Mouse (Mus musculus) hindbrain, embryonic 11.5 days (tissue): ENCODE data around the gene Isoc2a. TPM values are rescaled to one million over a fixed set of nuclear protein-coding genes. Genes with fewer than 3 reads are reported as not detected.

Source experiments
- polyA plus RNA-seq: library from polyadenylated mRNA; unstranded; fragments of >200 nt; fragmentation: Nextera tagmentation; extraction: Ambion mirVana; gene quantifications from 2 replicates; pipeline ENCODE4 v1.2.1, GENCODE M21; 2014

Gene Isoc2a
- polyA plus RNA-seq, 1 experiment from 2014 or later, result 1.1 TPM

Other genes starting within 250 kb of the Isoc2a start
- 3.2 and 3.3 TPM in 2 replicates for gene Tmem86b, start 245.7 kb upstream of the Isoc2a start, polyA plus RNA-seq
- 6.0 and 8.1 TPM in 2 replicates for gene Ppp6r1, start 218.1 kb upstream of the Isoc2a start, polyA plus RNA-seq
- 112 and 114 TPM in 2 replicates for gene Hspbp1, start 192.1 kb upstream of the Isoc2a start, polyA plus RNA-seq
- gene Brsk1, start 186.5 kb upstream of the Isoc2a start, polyA plus RNA-seq, result 3.1 and 5.1 TPM in 2 replicates
- gene Tmem150b, start 151.9 kb upstream of the Isoc2a start, polyA plus RNA-seq, result 0.22 and 0.26 TPM in 2 replicates
- 64.3 and 69.2 TPM in 2 replicates for gene Kmt5c, start 137.0 kb upstream of the Isoc2a start, polyA plus RNA-seq
- 28.0 and 28.5 TPM in 2 replicates for gene Cox6b2, start 124.1 kb upstream of the Isoc2a start, polyA plus RNA-seq
- gene Fam71e2, start 105.9 kb upstream of the Isoc2a start, polyA plus RNA-seq, result not detected in 2 replicates
- gene Il11, start 94.3 kb upstream of the Isoc2a start, polyA plus RNA-seq, result 0.08 and 0.14 TPM in 2 replicates
- gene Tmem190, start 94.2 kb upstream of the Isoc2a start, polyA plus RNA-seq, result not detected in 2 replicates
- 0.78 and 0.93 TPM in 2 replicates for gene Tmem238, start 87.5 kb upstream of the Isoc2a start, polyA plus RNA-seq
- gene Rpl28, start 84.3 kb upstream of the Isoc2a start, polyA plus RNA-seq, result 186 and 191 TPM in 2 replicates
- gene Ube2s, start 64.6 kb upstream of the Isoc2a start, polyA plus RNA-seq, result 400 and 452 TPM in 2 replicates
- 2.9 and 4.1 TPM in 2 replicates for gene Shisa7, start 32.5 kb upstream of the Isoc2a start, polyA plus RNA-seq
- gene Isoc2b, start 6.9 kb upstream of the Isoc2a start, polyA plus RNA-seq, result 2.5 and 2.9 TPM in 2 replicates
- 0.11 TPM in 1 of 2 replicates, not detected in the other for gene Gm36210, start 29.4 kb downstream of the Isoc2a start, polyA plus RNA-seq
- 4.0 and 4.2 TPM in 2 replicates for gene Zfp628, start 38.1 kb downstream of the Isoc2a start, polyA plus RNA-seq
- gene Nat14, start 44.9 kb downstream of the Isoc2a start, polyA plus RNA-seq, result 7.1 and 7.3 TPM in 2 replicates
- gene Ssc5d, start 48.6 kb downstream of the Isoc2a start, polyA plus RNA-seq, result 1.1 and 1.4 TPM in 2 replicates
- gene Sbk2, start 87.3 kb downstream of the Isoc2a start, polyA plus RNA-seq, result 0.07 and 0.09 TPM in 2 replicates
- 0.04 TPM in 1 of 2 replicates, not detected in the other for gene Sbk3, start 94.0 kb downstream of the Isoc2a start, polyA plus RNA-seq
- 45.0 and 61.0 TPM in 2 replicates for gene Zfp579, start 119.0 kb downstream of the Isoc2a start, polyA plus RNA-seq
- 7.5 and 10.6 TPM in 2 replicates for gene Zfp524, start 137.3 kb downstream of the Isoc2a start, polyA plus RNA-seq
- gene Fiz1, start 137.5 kb downstream of the Isoc2a start, polyA plus RNA-seq, result 38.2 and 43.2 TPM in 2 replicates
- gene Gm44973, start 138.3 kb downstream of the Isoc2a start, polyA plus RNA-seq, result 0.19 and 1.8 TPM in 2 replicates
- gene Zfp865, start 143.2 kb downstream of the Isoc2a start, polyA plus RNA-seq, result 5.7 and 8.6 TPM in 2 replicates
- 7.2 and 8.6 TPM in 2 replicates for gene Ccdc106, start 143.4 kb downstream of the Isoc2a start, polyA plus RNA-seq
- gene 4632433K11Rik, start 157.0 kb downstream of the Isoc2a start, polyA plus RNA-seq, result not detected in 2 replicates
- gene Zfp784, start 161.3 kb downstream of the Isoc2a start, polyA plus RNA-seq, result 3.1 and 4.3 TPM in 2 replicates
- 32.4 and 37.5 TPM in 2 replicates for gene Zfp580, start 174.4 kb downstream of the Isoc2a start, polyA plus RNA-seq
- 161 and 162 TPM in 2 replicates for gene U2af2, start 185.0 kb downstream of the Isoc2a start, polyA plus RNA-seq
- gene Epn1, start 203.1 kb downstream of the Isoc2a start, polyA plus RNA-seq, result 54.2 and 55.3 TPM in 2 replicates
- gene Rfpl4, start 239.8 kb downstream of the Isoc2a start, polyA plus RNA-seq, result not detected in 2 replicates
- gene Rasl2-9, start 248.8 kb downstream of the Isoc2a start, polyA plus RNA-seq, result 0.18 and 0.31 TPM in 2 replicates